Mouse (Mus musculus): ENCODE data around the gene Ascc2. TPM values are rescaled to one million over a fixed set of nuclear protein-coding genes. Genes with fewer than 3 reads are reported as not detected.
"Not testable (repeated sequence)": the region's sequence is repeated elsewhere in the genome, so short reads cannot be mapped to it uniquely, and the experiment has no call there.

Gene Ascc2
- total RNA-seq, 4 experiments from 2014 or later: 16.3 to 20.8 (median 18.2) TPM

GRCm38 (mm10) chr11:4629861-4630280 lies 7.7 kb upstream of the Ascc2 start:
- DNase-seq (ENCODE audit: low spot score in 2 of 2): no peak

GRCm38 (mm10) chr11:4633420-4633819 lies 4.1 kb upstream of the Ascc2 start:
- DNase-seq (ENCODE audit: low spot score in 2 of 2): no peak

GRCm38 (mm10) chr11:4634395-4634794 lies 3.2 kb upstream of the Ascc2 start:
- DNase-seq (ENCODE audit: low spot score in 2 of 2): no peak

- no peak for DNase-seq (ENCODE audit: low spot score in 2 of 2)
These were observed 685 bp upstream of the Ascc2 start for GRCm38 (mm10) chr11:4636782-4637342.

- DNase-seq (ENCODE audit: low spot score in 2 of 2): no peak
These were observed 714 bp downstream of the Ascc2 start for GRCm38 (mm10) chr11:4638261-4638660.

- DNase-seq (ENCODE audit: low spot score in 2 of 2): no peak
These were observed 3.6 kb downstream of the Ascc2 start for GRCm38 (mm10) chr11:4641185-4641584.

- no peak for DNase-seq (ENCODE audit: low spot score in 2 of 2)
These were observed 6.2 kb downstream of the Ascc2 start for GRCm38 (mm10) chr11:4643722-4644121.

DNA sequence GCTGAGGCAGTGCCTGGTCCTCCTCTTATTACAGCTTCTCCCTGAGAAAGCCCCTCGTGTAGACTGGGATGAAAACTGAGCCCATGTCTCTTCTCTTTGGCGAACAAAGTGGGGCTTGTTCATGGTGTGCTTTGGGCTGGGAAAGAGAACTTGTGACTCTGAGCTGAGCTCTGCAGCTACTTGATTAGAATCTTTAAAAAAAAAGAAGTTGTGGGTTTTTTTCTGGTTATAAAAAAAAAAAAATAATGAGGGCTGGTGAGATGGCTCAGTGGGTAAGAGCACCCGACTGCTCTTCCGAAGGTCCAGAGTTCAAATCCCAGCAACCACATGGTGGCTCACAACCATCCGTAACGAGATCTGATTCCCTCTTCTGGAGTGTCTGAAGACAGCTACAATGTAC lies 7.6 kb downstream of the Ascc2 start:
- DNase-seq (ENCODE audit: low spot score in 2 of 2): not testable (repeated sequence)

- DNase-seq (ENCODE audit: low spot score in 2 of 2): no peak
These were observed 8.9 kb downstream of the Ascc2 start for GRCm38 (mm10) chr11:4646409-4646808.

DNA sequence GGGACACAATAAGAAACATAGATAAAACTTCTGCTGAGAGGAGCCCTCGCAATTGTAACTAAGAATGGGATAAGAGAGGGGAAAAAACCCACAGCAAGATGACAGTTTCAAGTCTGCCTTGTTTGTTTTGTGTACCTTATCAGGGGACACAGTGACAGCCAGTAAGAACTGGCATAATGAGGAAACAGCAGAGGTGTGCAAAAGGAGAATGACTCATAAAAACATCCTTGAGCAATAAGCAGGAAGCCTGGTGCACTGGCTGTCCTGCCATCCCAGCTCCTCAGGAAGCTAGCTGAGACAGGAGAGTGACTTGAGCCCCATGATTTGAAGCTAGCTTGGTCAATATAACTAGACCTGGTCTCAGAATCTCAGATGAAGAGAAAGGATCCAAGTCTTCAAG lies 22.3 kb downstream of the Ascc2 start:
- DNase-seq (ENCODE audit: low spot score in 2 of 2): no peak

- DNase-seq (ENCODE audit: low spot score in 2 of 2): no peak
These were observed 22.9 kb downstream of the Ascc2 start for GRCm38 (mm10) chr11:4660309-4661025.

DNA sequence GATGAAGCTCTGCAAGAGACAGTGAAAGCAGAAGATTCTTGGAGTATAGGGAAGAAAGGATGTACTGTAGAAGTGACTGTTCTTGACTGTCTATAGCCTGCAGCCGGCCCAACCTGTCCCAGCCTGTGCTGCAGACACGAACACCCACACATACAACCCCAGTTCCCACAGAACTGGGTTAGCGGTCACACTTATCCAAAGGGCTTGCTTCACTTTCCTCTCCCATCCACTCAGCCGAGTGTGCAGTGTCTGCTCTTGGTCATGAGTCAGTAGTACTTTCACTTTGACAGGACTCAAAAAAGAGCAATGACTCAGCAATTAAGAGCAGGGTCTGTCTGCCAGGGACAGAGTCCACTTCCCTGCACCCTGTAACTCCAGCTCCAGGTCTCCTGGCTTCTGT lies 23.8 kb downstream of the Ascc2 start:
- no peak for DNase-seq (ENCODE audit: low spot score in 2 of 2)

DNA sequence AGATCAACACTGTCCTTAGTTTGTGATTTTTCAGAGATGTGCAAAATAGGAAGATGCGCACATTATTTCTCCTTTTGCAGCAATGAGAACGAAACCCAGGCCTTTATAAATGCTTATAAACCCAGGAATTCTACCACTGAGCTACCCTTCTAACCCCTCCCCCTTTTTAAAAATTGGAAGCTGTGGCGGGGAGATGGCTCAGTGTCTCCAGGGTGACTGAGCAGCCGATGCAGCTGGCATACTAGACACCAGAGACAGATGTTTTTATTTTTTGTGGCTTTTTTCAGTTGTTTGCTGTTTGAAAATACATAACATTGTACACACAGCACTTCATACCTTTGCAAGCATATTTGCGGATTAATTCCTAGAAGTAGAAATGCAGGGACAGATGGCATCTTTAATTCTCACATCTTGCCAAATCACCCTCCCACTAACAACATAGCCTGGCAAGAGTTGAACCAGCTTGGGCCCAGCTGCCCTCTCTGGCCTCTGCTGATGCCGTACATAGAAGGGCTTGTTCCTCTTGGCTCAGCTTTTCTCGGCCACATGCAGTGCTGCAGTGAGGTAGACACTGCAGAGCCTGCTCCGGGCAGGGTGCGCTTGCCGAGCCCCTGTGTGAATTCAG lies 24.4 kb downstream of the Ascc2 start:
- no peak for DNase-seq (ENCODE audit: low spot score in 2 of 2)

- DNase-seq (ENCODE audit: low spot score in 2 of 2): no peak
These were observed 24.9 kb downstream of the Ascc2 start for GRCm38 (mm10) chr11:4662496-4662878.

DNA sequence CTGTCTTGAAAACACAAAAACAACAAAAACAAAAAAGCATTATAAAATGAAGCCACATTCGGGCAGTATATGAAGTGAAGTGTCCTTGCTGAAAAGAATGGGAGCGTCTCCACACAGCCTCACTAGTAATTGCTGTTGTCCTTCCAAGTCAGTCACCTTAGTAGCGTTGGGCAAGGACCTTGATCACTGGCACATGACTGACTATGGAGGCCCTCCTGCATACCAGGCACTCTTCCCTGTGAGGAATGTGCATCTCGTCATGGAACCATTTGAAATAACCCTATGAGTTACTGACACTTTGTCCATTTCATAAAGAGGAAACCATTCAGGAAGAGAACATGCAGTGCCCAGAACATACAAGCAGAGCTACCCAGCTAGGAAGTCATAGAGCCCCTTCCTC lies 34.2 kb downstream of the Ascc2 start:
- DNase-seq (ENCODE audit: low spot score in 2 of 2): no peak

DNA sequence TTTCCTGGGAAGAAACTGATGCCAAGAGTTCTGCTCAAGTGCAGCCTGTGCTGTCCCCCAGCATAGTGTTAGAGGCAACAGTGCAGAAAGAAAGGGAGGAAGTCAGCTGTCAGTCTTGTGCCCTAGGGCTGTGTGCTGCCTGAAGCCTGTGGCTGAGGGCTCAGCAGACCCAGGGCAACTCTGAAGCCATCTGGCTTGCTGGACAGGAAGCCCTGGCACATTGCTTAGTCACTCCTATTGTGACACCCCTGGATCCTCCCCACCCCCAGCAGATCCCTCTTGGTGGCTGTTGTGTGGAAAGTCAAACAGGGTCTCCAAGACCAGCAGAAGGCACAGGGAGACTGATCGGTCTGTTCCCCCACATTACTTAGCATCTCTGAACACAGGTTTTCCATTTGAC lies 37.0 kb downstream of the Ascc2 start:
- no peak for DNase-seq (ENCODE audit: low spot score in 2 of 2)

DNA sequence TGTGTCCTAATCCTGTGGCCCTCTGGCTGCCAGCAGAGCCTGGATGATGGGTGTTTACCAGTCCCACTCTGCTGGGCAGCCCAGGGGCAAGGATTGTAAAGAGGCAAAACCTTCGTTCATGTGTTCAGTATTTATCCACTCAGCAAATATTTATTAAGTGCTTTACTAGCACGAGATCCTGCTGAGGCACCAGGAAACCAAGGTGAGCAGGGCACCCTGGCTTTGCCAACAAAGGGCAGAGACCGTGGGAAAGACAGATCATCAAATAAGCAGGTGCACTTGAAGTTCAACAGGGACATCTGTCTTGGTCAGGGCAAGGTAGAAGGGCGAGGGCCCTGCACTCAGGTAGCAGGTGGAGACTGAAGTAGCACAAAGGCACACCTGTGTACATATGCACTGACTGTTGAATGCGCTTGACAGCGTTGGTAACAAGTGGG lies 37.6 kb downstream of the Ascc2 start:
- no peak for DNase-seq (ENCODE audit: low spot score in 2 of 2)

DNA sequence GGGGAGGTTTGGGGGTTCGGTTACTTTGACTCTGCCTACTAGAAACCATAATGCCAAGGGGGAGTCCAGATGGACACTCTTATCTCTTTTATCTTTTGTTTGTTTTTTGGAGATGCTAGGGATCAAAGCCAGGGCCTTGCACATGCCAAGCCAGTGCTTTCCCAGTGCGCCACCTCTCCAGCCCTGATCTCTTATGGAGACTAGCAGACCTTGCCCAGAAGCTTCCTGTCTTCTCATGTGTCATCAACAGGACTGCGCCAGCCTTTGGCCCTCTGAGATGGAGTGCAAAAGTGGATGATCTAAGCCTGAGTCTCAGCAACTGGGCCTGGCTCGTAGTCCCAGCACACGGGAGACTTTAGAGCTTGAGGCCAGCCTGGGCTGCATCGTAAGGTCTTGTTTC lies 38.1 kb downstream of the Ascc2 start:
- DNase-seq (ENCODE audit: low spot score in 2 of 2): no peak

GRCm38 (mm10) chr11:4677250-4677872 lies 39.8 kb downstream of the Ascc2 start:
- no peak for DNase-seq (ENCODE audit: low spot score in 2 of 2)

GRCm38 (mm10) chr11:4678700-4679440 lies 41.3 kb downstream of the Ascc2 start:
- peak; percentile 16 to 76 for DNase-seq (ENCODE audit: low spot score in 2 of 2)

DNA sequence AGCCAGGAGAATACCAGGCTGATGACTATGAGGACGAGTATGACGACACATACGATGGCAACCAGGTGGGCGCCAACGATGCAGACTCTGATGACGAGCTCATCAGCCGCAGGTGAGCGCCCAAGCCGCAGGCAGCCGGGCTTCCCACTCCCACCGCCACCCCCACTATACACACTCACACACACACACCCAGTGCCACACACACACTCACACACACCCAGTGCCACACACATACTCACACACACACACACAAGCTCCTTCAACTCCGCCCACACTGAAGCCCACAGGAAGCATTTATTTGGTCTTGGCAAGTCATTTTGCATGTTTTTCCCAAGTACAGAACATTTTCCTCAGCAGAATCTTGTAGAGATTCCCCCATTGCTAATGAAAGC lies 41.9 kb downstream of the Ascc2 start:
- peak; percentile 23 to 52 for DNase-seq (ENCODE audit: low spot score in 2 of 2)

DNA sequence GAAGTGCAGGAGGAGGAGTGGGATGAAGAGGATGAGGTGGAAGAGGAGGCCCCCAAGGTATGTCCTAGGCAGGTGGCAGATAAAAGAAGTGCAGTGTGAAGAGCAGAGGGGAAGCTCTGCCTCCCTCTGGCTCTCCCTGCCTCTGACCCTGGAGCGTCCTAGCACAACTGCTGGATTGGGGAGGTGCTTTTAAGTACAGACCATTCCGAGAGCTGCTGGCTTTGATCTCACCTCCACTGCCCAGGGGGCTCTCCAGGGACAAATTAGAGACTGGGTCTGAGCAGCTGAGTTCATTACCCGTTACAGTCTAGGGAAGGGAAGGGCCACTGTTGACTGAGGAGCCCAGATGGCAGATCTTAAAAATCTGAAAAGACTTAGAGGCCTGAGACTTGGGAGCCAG lies 42.6 kb downstream of the Ascc2 start:
- no peak for DNase-seq (ENCODE audit: low spot score in 2 of 2)

Data from left cerebral cortex, adult 8-10 months (tissue).